Mouse (Mus musculus) spleen, adult 2 months (tissue): Measurements from ENCODE around the gene Fgf22. TPM values are rescaled to one million over a fixed set of nuclear protein-coding genes. Genes with fewer than 3 reads are reported as not detected.
"Not testable (repeated sequence)": the region's sequence is repeated elsewhere in the genome, so short reads cannot be mapped to it uniquely, and the experiment has no call there.

Experiments
- DNase-seq, 2 experiments: peaks; one replicate each; pipeline versions ENCODE4 v3.0.0 to v3.0.0-alpha.2; 2012 to 2021; ENCODE audit warnings: low spot score in 2 of 2, low read depth in 1 of 2
- H3K27ac ChIP-seq: fragments of 200-500 bp; 2 replicates; pipeline ENCODE4 v1.5.1; 2012; ENCODE audit warnings: low read length, inconsistent platforms; ENCODE audit not compliant: insufficient read depth
- H3K27me3 ChIP-seq: fragments of 200-500 bp; 2 replicates; pipeline ENCODE4 v1.6.1; 2012; ENCODE audit warnings: mild to moderate bottlenecking, moderate library complexity, low read length, inconsistent platforms; ENCODE audit not compliant: control insufficient read depth, insufficient read depth
- H3K36me3 ChIP-seq: fragments of 200-500 bp; 2 replicates; pipeline ENCODE4 v1.6.1; 2012; ENCODE audit warnings: mild to moderate bottlenecking, low read length, inconsistent platforms; ENCODE audit not compliant: control insufficient read depth, insufficient read depth
- H3K4me1 ChIP-seq: fragments of 200-500 bp; 2 replicates; pipeline ENCODE4 v1.6.1; 2011; ENCODE audit warnings: inconsistent platforms; ENCODE audit not compliant: control insufficient read depth, insufficient read depth, insufficient read length
- H3K4me3 ChIP-seq: fragments of 200-500 bp; 2 replicates; pipeline ENCODE4 v1.5.1; 2011; ENCODE audit warnings: mild to moderate bottlenecking, inconsistent platforms; ENCODE audit not compliant: insufficient read depth, insufficient read length; ENCODE audit errors: extremely low read depth
- CTCF ChIP-seq: fragments of 200-500 bp; IDR thresholded peaks from 2 replicates; pipeline ENCODE4 v1.5.1; 2011; ENCODE audit warnings: mild to moderate bottlenecking, inconsistent platforms; ENCODE audit not compliant: insufficient read depth, insufficient read length, insufficient replicate concordance; ENCODE audit errors: extremely low read depth
- POLR2A ChIP-seq: fragments of 200-500 bp; IDR thresholded peaks from 2 replicates; pipeline ENCODE4 v1.6.1; 2011; ENCODE audit warnings: low read depth, low read length, inconsistent platforms
- WGBS: fragments of 180-500 bp; shearing (Covaris S2); methylation state at CpG from one replicate; pipeline ENCODE4 v1.1.7; 2018; 5-methylcytosine and 5-hydroxymethylcytosine counted together
- polyA plus RNA-seq: library from polyadenylated mRNA; depleted of rRNA; stranded (reverse); fragments of >200 nt; gene quantifications from 2 replicates; pipeline ENCODE4 v1.2.3, GENCODE M21; 2012

Fgf22 gene
- polyA plus RNA-seq, 1 experiment = not detected

DNA sequence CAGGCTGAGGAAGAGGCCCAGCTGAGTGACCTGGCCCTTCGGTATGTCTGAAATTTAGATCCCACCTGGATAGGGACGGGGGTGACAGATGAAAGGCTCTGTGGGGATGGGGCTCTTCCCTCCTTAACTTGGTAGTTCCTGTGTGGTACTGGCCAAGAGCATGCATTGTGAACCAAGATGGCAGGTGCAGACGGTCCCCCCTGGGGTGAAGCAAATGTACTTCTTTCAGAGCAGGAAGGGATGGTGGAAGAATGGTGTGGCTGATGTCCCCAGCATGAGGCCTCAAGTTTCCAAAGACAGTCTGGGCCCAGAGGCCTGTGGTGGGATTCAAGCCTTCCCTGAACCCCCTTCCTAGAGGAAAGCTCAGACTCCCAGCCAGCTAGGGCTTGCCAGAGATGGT, 978 bp downstream of the Fgf22 start:
- 0 out of 2 replicates have a peak, but pooled peaks cover 1% of the 10 kb centered on the region for H3K27me3 ChIP-seq
- no peak overlapping the region for H3K4me3 ChIP-seq
- no peak for TF ChIP-seq CTCF
- TF ChIP-seq POLR2A = no peak
- WGBS = 90% methylated on average over 3 of the region's 3 CpGs
- H3K27ac ChIP-seq = no peak overlapping the region
- H3K4me1 ChIP-seq = peaks cover 6% of the 10 kb centered on the region
- peaks cover 18% of the 10 kb centered on the region for H3K36me3 ChIP-seq
- no peak for DNase-seq

GRCm38 (mm10) chr10:79756660-79757059, 1.8 kb downstream of the Fgf22 start:
- TF ChIP-seq CTCF (no peak), POLR2A (no peak)

DNA sequence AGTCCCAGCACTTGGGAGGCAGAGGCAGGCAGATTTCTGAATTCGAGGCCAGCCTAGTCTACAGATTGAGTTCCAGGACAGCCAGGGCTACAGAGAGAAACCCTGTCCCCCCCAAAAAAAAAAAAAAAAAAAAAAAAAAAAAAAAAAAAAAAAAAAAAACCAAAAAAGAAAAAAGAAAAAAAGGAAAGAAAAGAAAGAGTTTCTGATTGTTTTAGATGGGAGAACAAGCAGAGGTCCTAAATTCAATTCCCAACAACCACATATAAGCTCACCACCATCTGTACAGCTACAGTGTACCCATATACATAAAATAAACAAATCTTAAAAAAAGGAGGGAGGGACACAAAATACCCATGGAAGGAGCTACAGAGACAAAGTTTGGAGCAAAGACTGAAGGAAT, 4.8 kb downstream of the Fgf22 start:
- H3K4me3 ChIP-seq, H3K27ac ChIP-seq, DNase-seq, H3K4me1 ChIP-seq, H3K27me3 ChIP-seq: not testable (repeated sequence)
- WGBS = 90% methylated on average over 1 of the region's 1 CpGs
- peaks cover 31% of the 10 kb centered on the region for H3K36me3 ChIP-seq

More at GRCm38 (mm10) chr10:79756660-79757059, 1.8 kb downstream of the Fgf22 start:
- peaks cover 6% of the 10 kb centered on the region for H3K4me1 ChIP-seq
- no peak overlapping the region for H3K27ac ChIP-seq
- no peak for DNase-seq
- no peak overlapping the region for H3K4me3 ChIP-seq
- 94% methylated on average over 24 of the region's 24 CpGs for WGBS
- 0 out of 2 replicates have a peak, but pooled peaks cover 1% of the 10 kb centered on the region for H3K27me3 ChIP-seq
- H3K36me3 ChIP-seq = peaks cover 25% of the 10 kb centered on the region

DNA sequence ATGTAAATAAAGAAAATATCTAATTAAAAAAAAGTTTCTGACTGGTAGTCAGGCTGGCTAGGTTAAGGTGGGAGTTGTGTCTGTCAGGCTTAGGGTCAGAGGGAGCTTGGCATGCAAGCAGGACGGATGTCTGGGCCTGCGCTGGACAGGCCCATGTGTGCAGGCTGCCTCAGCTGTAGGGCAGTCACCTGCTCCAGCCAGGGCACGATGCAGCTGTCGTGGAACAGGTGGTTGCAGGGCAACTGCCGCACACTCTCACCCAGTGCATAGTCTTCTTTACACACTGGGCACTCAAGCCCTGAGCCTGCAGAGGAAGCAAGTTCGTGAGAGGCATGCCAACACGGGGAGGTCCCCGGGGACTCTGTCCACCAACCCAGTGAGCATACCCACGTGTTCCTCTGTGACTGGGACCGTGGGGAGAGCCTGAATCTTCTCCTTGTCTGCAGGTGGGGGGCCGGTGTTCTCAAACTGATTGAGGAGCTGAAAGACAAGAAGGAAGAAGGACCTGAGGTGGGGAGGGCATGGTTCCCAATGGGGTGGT, 5.8 kb downstream of the Fgf22 start:
- 55% methylated on average over 11 of the region's 11 CpGs for WGBS
- H3K27me3 ChIP-seq = no peaks in the 10 kb centered on the region
- TF ChIP-seq CTCF (no peak), POLR2A (no peak)
- peaks cover 31% of the 10 kb centered on the region for H3K36me3 ChIP-seq
- DNase-seq = no peak
- no peak overlapping the region for H3K4me3 ChIP-seq
- H3K27ac ChIP-seq = no peak overlapping the region
- H3K4me1 ChIP-seq = peaks cover 5% of the 10 kb centered on the region; the same call in 1 of the 2 replicates

DNA sequence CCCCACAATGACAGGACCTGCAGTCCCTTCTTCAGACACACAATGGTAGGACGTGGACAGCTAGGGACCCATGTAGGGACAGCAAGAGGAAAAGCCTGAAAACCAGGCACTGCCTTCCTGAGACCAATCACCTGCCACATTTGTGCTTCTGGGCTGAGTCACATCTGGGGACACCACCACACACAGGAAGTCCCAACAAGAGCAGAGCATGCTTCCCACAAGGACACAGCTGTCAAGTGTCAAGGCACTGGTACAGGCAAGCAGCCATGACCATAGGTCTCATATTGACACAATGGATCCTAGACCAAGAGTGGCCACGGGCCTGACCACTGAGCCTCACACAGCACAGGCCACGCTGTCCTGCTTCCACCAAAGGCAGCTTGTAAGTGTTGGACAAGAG, 8.0 kb downstream of the Fgf22 start:
- TF ChIP-seq CTCF = no peak
- TF ChIP-seq POLR2A = no peak
- no peak overlapping the region for H3K27ac ChIP-seq
- no peak for DNase-seq
- no peak overlapping the region for H3K4me3 ChIP-seq
- peaks cover 12% of the 10 kb centered on the region; the same call in 1 of the 2 replicates for H3K4me1 ChIP-seq
- WGBS = 86% methylated on average over 3 of the region's 3 CpGs
- H3K36me3 ChIP-seq = peaks cover 28% of the 10 kb centered on the region
- no peaks in the 10 kb centered on the region for H3K27me3 ChIP-seq

GRCm38 (mm10) chr10:79764234-79764633, 9.4 kb downstream of the Fgf22 start:
- TF ChIP-seq POLR2A (no peak), CTCF (no peak)
- Histone ChIP-seq H3K4me3 (no peak overlapping the region), H3K27me3 (no peaks in the 10 kb centered on the region), H3K4me1 (peaks cover 12% of the 10 kb centered on the region; the same call in 1 of the 2 replicates), H3K36me3 (peaks cover 20% of the 10 kb centered on the region), H3K27ac (no peak overlapping the region)
- no peak for DNase-seq
- WGBS = 70% methylated on average over 7 of the region's 7 CpGs

- Histone ChIP-seq H3K4me1 (peaks cover 12% of the 10 kb centered on the region; the same call in 1 of the 2 replicates), H3K27ac (no peak overlapping the region), H3K27me3 (no peaks in the 10 kb centered on the region), H3K36me3 (peaks cover 18% of the 10 kb centered on the region), H3K4me3 (no peak overlapping the region)
- WGBS = 69% methylated on average over 2 of the region's 2 CpGs
- TF ChIP-seq CTCF (no peak), POLR2A (no peak)
- DNase-seq = no peak
These were observed 10.4 kb downstream of the Fgf22 start for GRCm38 (mm10) chr10:79765228-79765745.
